Mouse (Mus musculus) G1E (cell line): ENCODE data around the gene Tas2r119.

Source experiments
- CTCF ChIP-seq: IDR thresholded peaks from 2 replicates; pipeline ENCODE4 v1.5.1; 2012; ENCODE audit warnings: low read depth, low read length, inconsistent platforms, mixed read lengths
- GATA1 ChIP-seq: IDR thresholded peaks from 2 replicates; pipeline ENCODE4 v1.6.1; 2012; ENCODE audit warnings: borderline replicate concordance, low read length, inconsistent platforms, mixed read lengths
- POLR2AphosphoS5 ChIP-seq: IDR thresholded peaks from 2 replicates; pipeline ENCODE4 v1.6.1; 2012; ENCODE audit warnings: low read depth, low read length, inconsistent platforms; ENCODE audit not compliant: insufficient replicate concordance
- TAL1 ChIP-seq: conservative IDR thresholded peaks from 2 replicates; pipeline ENCODE4 v1.6.1; 2012; ENCODE audit warnings: low read depth, low read length, inconsistent platforms, mixed read lengths

DNA sequence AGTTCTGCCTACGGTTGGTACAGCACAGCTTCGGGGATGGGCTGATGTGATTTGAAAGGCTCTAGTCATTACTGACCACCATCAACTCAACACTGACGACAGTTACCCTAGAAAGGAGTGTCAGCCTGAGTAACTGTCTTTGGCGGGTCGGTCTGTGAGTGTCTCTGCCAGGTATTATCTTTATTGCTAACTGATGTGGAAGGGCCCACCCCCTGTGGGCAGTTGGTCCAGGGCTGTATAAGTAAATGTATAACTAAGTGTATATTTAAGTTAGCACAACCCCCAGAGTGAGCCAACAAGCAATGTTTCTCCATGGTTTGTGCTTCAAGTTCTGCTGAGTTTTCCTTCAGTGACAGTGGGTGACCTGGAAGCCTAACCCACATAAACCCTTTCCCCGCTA, 13.3 kb downstream of the Tas2r119 start:
- TF ChIP-seq CTCF (no peak), TAL1 (no peak), GATA1 (no peak), POLR2AphosphoS5 (no peak)
